Mouse (Mus musculus) forebrain, postnatal 0 days (tissue): ENCODE data around the gene Lair1. TPM values are rescaled to one million over a fixed set of nuclear protein-coding genes. Genes with fewer than 3 reads are reported as not detected.

ENCODE experiments used
- ATAC-seq: fragments of 200-750 bp; cut with Nextera tagmentation; 2 replicates; pipeline ENCODE4 v1.8.0; 2017; ENCODE audit warnings: mild to moderate bottlenecking, moderate library complexity
- DNase-seq: peaks from one replicate; pipeline ENCODE4 v3.0.0-alpha.2; 2015
- H3K27ac ChIP-seq: fragments of 300-500 bp; sonication (generic); 2 replicates; pipeline ENCODE4 v1.5.1; 2014; ENCODE audit warnings: low read depth, mild to moderate bottlenecking, antibody characterized with exemption, low read length, moderate library complexity, mixed read lengths
- H3K27me3 ChIP-seq: fragments of 300-500 bp; sonication (generic); 2 replicates; pipeline ENCODE4 v1.6.1; 2014; ENCODE audit warnings: mild to moderate bottlenecking, low read length, mixed read lengths; ENCODE audit not compliant: insufficient read depth
- H3K36me3 ChIP-seq: fragments of 300-500 bp; sonication (generic); 2 replicates; pipeline ENCODE4 v1.6.1; 2014; ENCODE audit warnings: mild to moderate bottlenecking, moderate library complexity; ENCODE audit not compliant: insufficient read depth
- H3K4me1 ChIP-seq: fragments of 300-500 bp; sonication (generic); 2 replicates; pipeline ENCODE4 v1.6.1; 2014; ENCODE audit warnings: antibody characterized with exemption; ENCODE audit not compliant: insufficient read depth
- H3K4me2 ChIP-seq: fragments of 300-500 bp; sonication (generic); 2 replicates; pipeline ENCODE4 v1.6.1; 2014; ENCODE audit warnings: low read depth, mild to moderate bottlenecking, moderate library complexity
- H3K4me3 ChIP-seq: fragments of 300-500 bp; sonication (generic); 2 replicates; pipeline ENCODE4 v1.5.1; 2014; ENCODE audit warnings: low read depth, low read length, mixed read lengths
- H3K9ac ChIP-seq: fragments of 300-500 bp; sonication (generic); 2 replicates; pipeline ENCODE4 v1.6.1; 2014; ENCODE audit warnings: mild to moderate bottlenecking
- H3K9me3 ChIP-seq: fragments of 300-500 bp; sonication (generic); 2 replicates; pipeline ENCODE4 v1.6.1; 2016; ENCODE audit warnings: low read length
- CTCF ChIP-seq: sonication (generic); IDR thresholded peaks from 2 replicates; pipeline ENCODE4 v1.5.1; 2016; ENCODE audit warnings: antibody characterized with exemption, control low read depth, low read depth
- WGBS: fragments of 180-500 bp; shearing (Covaris S2); extraction: QIAGEN DNeasy Blood & Tissue Kit; methylation state at CpG from one replicate; pipeline ENCODE4 v1.1.7; 2014; 5-methylcytosine and 5-hydroxymethylcytosine counted together
- polyA plus RNA-seq: library from polyadenylated mRNA; unstranded; fragments of >200 nt; fragmentation: Nextera tagmentation; extraction: Ambion mirVana; gene quantifications from 2 replicates; pipeline ENCODE4 v1.2.1, GENCODE M21; 2015
- total RNA-seq: library from RNA; depleted of rRNA; stranded (reverse); fragments of >200 nt; gene quantifications from 2 replicates; pipeline ENCODE4 v1.2.3, GENCODE M21; 2014

Gene Lair1
- total and polyA plus RNA-seq, 2 experiments from 2014 or later, result 2.0 to 2.2 TPM

DNA sequence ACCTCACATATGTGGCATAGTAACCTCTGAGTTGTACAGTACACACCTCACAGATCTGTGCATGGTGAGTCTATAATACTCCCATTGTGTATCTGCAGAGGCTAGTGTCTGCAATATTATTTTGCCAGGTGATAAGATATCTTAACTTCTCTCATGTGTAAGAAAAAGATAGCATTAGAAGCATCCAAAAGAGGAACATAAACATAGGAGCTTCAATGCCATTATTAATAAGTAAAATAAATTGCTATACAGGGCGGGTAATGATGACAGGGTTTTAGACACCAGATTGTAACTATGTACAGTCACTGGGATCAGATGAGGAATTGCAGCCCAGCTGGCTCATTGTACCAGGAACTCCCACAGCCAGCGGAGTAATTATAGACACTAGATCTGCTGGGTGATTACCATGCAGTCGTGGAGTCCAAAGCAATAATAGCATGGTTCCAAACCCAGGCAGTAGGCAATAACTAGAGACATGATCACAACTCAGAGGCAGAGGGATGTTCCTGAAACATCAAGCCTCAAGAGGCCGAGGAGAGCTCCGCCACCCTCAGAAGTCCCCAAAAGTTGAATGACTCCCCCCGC lies 25.0 kb upstream of the Lair1 start:
- DNase-seq (peak; percentile 18), ATAC-seq (peak; percentile 32; the same call in 1 of the 2 replicates)
- H3K4me3 ChIP-seq, result no peak overlapping the region
- H3K4me2 ChIP-seq, result no peak overlapping the region
- no peak for TF ChIP-seq CTCF
- no peaks in the 10 kb centered on the region for H3K9me3 ChIP-seq
- no peaks in the 10 kb centered on the region for H3K4me1 ChIP-seq
- no peak overlapping the region for H3K27ac ChIP-seq
- no peak overlapping the region for H3K9ac ChIP-seq
- no peaks in the 10 kb centered on the region for H3K36me3 ChIP-seq
- no peaks in the 10 kb centered on the region for H3K27me3 ChIP-seq
- 71% methylated on average over 6 of the region's 6 CpGs for WGBS

DNA sequence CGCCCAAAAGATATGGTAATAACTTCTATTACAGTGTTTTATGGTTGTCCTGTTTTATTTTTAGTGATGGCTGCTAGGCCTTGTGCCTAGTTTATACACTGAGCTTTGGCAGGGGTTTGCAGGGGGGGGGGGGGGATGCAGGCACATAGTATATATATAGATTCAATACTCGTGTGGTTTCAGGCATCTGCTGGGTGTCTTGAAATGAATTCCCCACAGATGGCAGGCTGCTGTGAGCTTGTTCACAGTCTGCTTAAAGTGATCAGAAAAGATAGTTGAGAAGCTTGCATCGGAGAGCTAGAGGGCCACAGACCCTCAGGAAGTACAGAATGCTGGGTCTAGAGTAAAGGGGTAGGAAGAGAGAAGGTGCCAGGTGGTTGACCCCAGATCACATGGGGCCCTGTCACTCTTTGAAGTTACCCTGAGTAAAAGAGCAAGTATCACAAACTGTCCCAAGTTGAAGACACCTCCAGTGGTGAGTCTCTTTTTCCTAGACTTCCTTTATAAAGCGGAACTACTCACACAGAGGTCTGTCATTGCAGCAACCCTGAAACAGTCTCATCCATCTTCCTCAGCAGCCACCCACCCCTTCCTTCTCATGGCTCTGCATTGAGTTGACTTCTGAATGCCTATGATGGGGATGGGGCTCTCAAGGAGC lies 24.4 kb upstream of the Lair1 start:
- Histone ChIP-seq H3K4me3 (no peak overlapping the region), H3K4me2 (no peak overlapping the region), H3K4me1 (no peaks in the 10 kb centered on the region), H3K27ac (no peak overlapping the region), H3K36me3 (no peaks in the 10 kb centered on the region), H3K9me3 (no peaks in the 10 kb centered on the region), H3K9ac (no peak overlapping the region), H3K27me3 (no peaks in the 10 kb centered on the region)
- peak; percentile 46 for DNase-seq
- 82% methylated on average over 4 of the region's 4 CpGs for WGBS
- ATAC-seq, result peak; percentile 85
- no peak for TF ChIP-seq CTCF

DNA sequence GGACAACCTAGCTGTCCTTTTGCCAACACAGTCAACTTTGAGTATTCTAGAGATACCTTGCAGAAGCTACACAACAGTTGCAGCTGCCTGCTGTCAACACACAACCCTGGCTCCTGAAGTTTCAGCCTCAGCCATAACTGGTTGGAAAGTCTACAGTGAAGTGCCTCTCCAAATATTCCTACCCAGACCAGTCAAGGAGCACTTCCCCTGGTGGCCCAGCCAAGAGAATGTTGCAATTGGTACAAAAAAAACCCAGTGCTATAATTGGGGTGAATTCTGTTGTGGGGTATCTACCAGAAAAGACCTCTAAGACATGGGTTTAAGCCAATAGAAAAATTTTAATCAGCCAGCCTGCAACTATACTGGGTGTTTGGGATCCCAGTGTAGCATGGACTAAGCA lies 22.6 kb upstream of the Lair1 start:
- Histone ChIP-seq H3K4me2 (no peak overlapping the region), H3K4me3 (no peak overlapping the region), H3K9me3 (no peaks in the 10 kb centered on the region), H3K4me1 (no peaks in the 10 kb centered on the region), H3K36me3 (no peaks in the 10 kb centered on the region), H3K27me3 (no peaks in the 10 kb centered on the region), H3K9ac (no peak overlapping the region), H3K27ac (no peak overlapping the region)
- TF ChIP-seq CTCF, result no peak
- no peak for ATAC-seq
- no peak for DNase-seq

DNA sequence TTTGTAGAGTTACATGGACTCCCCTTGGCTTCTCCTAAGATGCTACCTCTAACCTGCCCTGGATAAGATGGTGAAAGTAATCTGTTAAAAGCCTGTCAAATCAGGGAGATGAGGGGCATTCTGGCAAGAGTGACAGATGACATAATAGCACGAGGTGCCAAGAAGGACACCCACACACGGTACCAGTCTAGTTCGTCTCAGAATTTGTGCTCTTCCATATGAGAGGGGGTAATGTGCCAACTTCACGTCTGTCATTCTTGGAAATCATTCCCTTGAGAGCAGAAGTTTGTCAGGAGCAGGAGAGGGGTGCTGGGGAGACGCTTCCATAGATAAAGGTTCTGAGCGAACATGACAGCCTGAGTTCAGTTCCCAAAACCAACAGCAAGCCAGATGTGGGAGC lies 21.2 kb upstream of the Lair1 start:
- Histone ChIP-seq H3K4me3 (no peak overlapping the region), H3K36me3 (no peaks in the 10 kb centered on the region), H3K4me1 (no peaks in the 10 kb centered on the region), H3K27ac (no peak overlapping the region), H3K9me3 (no peaks in the 10 kb centered on the region), H3K27me3 (no peaks in the 10 kb centered on the region), H3K4me2 (no peak overlapping the region), H3K9ac (no peak overlapping the region)
- ATAC-seq (0 out of 2 replicates have a peak, but pooled peaks have one; percentile 34), DNase-seq (no peak)
- WGBS, result 56% methylated on average over 6 of the region's 6 CpGs
- TF ChIP-seq CTCF, result no peak

DNA sequence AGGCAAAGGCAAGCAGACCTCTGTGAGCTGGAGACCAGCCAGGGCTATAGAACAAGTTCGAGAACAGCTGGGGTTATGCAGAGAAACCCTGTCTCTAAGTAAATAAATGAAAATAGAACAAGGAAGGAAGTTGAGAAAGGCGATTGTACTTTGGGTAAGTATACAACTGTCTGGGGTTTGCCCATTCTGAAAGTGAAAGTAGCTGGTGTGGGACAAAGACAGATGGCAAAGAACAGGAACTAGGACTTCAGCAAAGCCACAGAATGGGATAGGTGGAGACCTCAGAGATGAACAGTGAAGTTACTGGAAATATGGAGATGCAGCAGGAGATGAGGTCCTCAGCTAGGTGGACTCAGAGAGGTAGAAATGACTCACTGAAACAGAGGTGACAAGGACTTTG lies 19.8 kb upstream of the Lair1 start:
- no peak overlapping the region for H3K9ac ChIP-seq
- H3K27ac ChIP-seq, result no peak overlapping the region
- TF ChIP-seq CTCF, result no peak
- H3K36me3 ChIP-seq, result no peaks in the 10 kb centered on the region
- H3K4me1 ChIP-seq, result no peaks in the 10 kb centered on the region
- H3K9me3 ChIP-seq, result no peaks in the 10 kb centered on the region
- ATAC-seq, result no peak
- 48% methylated on average over 2 of the region's 2 CpGs for WGBS
- no peaks in the 10 kb centered on the region for H3K27me3 ChIP-seq
- H3K4me2 ChIP-seq, result no peak overlapping the region
- DNase-seq, result no peak
- no peak overlapping the region for H3K4me3 ChIP-seq

DNA sequence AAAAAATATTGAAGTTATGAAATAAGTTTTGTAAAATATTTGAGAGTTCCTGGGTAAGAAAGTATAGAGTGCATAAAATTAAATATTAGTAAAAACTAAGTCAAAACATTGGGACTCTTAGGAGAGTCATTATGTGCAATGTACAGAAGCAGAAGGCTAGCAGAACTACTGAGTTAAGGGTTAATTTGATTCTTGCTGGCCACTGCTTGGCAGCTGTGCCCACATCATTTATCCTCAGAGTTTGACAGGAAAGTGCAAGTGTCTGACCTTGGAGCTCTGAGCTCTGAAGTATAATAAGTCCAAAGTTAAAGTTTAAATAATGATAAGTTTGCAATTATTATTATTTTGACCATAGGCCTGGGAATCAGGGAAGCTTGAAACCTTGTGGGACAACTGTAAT lies 18.7 kb upstream of the Lair1 start:
- Histone ChIP-seq H3K9ac (no peak overlapping the region), H3K4me2 (no peak overlapping the region), H3K4me1 (no peaks in the 10 kb centered on the region), H3K27me3 (no peaks in the 10 kb centered on the region), H3K9me3 (no peaks in the 10 kb centered on the region), H3K27ac (no peak overlapping the region), H3K36me3 (no peaks in the 10 kb centered on the region), H3K4me3 (no peak overlapping the region)
- DNase-seq (no peak), ATAC-seq (no peak)
- no peak for TF ChIP-seq CTCF

DNA sequence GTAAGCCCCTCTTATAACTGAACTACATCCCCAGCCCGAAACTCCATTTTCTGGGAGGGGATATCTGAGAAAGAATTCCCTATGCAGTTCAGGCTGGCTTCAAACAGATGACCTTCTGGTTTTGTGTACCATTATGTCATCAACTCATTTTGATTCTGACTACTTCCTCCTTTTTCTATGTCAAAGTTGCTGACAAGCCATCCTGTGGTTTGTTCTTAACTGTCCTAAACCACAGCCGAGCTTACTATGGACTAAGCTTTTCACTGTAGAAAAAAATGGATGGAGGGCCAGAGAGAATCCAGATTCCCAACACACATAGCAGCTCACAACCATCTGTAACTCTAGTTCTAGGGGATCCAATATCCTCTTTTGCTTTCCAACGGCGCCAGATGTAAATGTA lies 17.5 kb upstream of the Lair1 start:
- H3K4me2 ChIP-seq, result no peak overlapping the region

More for the DNA sequence above, 17.5 kb upstream of the Lair1 start:
- Histone ChIP-seq H3K9ac (no peak overlapping the region), H3K27me3 (no peaks in the 10 kb centered on the region), H3K4me1 (no peaks in the 10 kb centered on the region), H3K36me3 (no peaks in the 10 kb centered on the region), H3K9me3 (no peaks in the 10 kb centered on the region), H3K27ac (no peak overlapping the region), H3K4me3 (no peak overlapping the region)
- ATAC-seq (no peak), DNase-seq (no peak)
- no peak for TF ChIP-seq CTCF
- WGBS, result 87% methylated on average over 4 of the region's 4 CpGs
